Mouse (Mus musculus) lung, embryonic 14.5 days (tissue): Measurements from ENCODE around the gene Adamts2. TPM values are rescaled to one million over a fixed set of nuclear protein-coding genes. Genes with fewer than 3 reads are reported as not detected.

ENCODE experiments used
- ATAC-seq: fragments of 200-750 bp; cut with Nextera tagmentation; 2 replicates; pipeline ENCODE4 v1.8.0; 2017; ENCODE audit warnings: mild to moderate bottlenecking, moderate TSS enrichment, moderate library complexity; ENCODE audit not compliant: insufficient read depth
- DNase-seq: peaks from one replicate; pipeline ENCODE4 v3.0.0-alpha.2; 2015
- H3K27ac ChIP-seq: fragments of 300-500 bp; sonication (generic); 2 replicates; pipeline ENCODE4 v1.5.1; 2014; ENCODE audit warnings: low read depth, mild to moderate bottlenecking, moderate library complexity
- H3K27me3 ChIP-seq: fragments of 300-500 bp; sonication (generic); 2 replicates; pipeline ENCODE4 v1.6.1; 2014; ENCODE audit warnings: low read length, control low read depth; ENCODE audit not compliant: insufficient read depth
- H3K36me3 ChIP-seq: fragments of 300-500 bp; sonication (generic); 2 replicates; pipeline ENCODE4 v1.6.1; 2014; ENCODE audit warnings: control low read depth; ENCODE audit not compliant: insufficient read depth
- H3K4me1 ChIP-seq: fragments of 300-500 bp; sonication (generic); 2 replicates; pipeline ENCODE4 v1.6.1; 2014; ENCODE audit warnings: antibody characterized with exemption, control low read depth; ENCODE audit not compliant: insufficient read depth
- H3K4me2 ChIP-seq: fragments of 300-500 bp; sonication (generic); 2 replicates; pipeline ENCODE4 v1.6.1; 2014; ENCODE audit warnings: mild to moderate bottlenecking
- H3K4me3 ChIP-seq: fragments of 300-500 bp; sonication (generic); 2 replicates; pipeline ENCODE4 v1.5.1; 2014; ENCODE audit warnings: low read depth, low read length
- H3K9ac ChIP-seq: fragments of 300-500 bp; sonication (generic); 2 replicates; pipeline ENCODE4 v1.6.1; 2014
- H3K9me3 ChIP-seq: fragments of 300-500 bp; sonication (generic); 2 replicates; pipeline ENCODE4 v1.6.1; 2016; ENCODE audit warnings: low read depth, low read length, control low read depth
- CTCF ChIP-seq: IDR thresholded peaks from 2 replicates; pipeline ENCODE4 v1.5.1; 2016; ENCODE audit warnings: antibody characterized with exemption, low read depth
- WGBS: fragments of 180-500 bp; shearing (Covaris S2); extraction: QIAGEN DNeasy Blood & Tissue Kit; methylation state at CpG from one replicate; pipeline ENCODE4 v1.1.7; 2014; 5-methylcytosine and 5-hydroxymethylcytosine counted together
- polyA plus RNA-seq: library from polyadenylated mRNA; unstranded; fragments of >200 nt; fragmentation: Nextera tagmentation; extraction: Ambion mirVana; gene quantifications from 2 replicates; pipeline ENCODE4 v1.2.1, GENCODE M21; 2014

Gene Adamts2
- polyA plus RNA-seq, 1 experiment from 2014 or later: 10.9 TPM

- no peak for ATAC-seq
- Histone ChIP-seq H3K4me2 (0 out of 2 replicates have a peak overlapping the region, but pooled peaks have one; percentile 13), H3K4me1 (peaks cover 33% of the 10 kb centered on the region), H3K9ac (no peak overlapping the region), H3K27ac (peak overlapping the region; percentile 75), H3K9me3 (no peaks in the 10 kb centered on the region), H3K27me3 (no peaks in the 10 kb centered on the region), H3K36me3 (no peaks in the 10 kb centered on the region), H3K4me3 (no peak overlapping the region)
- WGBS: 75% methylated on average over 3 of the region's 3 CpGs
- no peak for DNase-seq
- no peak for TF ChIP-seq CTCF
Measured at GRCm38 (mm10) chr11:50623806-50624205, 21.9 kb downstream of the Adamts2 start.

- peak; percentile 54 for ATAC-seq
- H3K27ac ChIP-seq: peak overlapping the region; percentile 75
Measured at GRCm38 (mm10) chr11:50624239-50624638, 22.4 kb downstream of the Adamts2 start.

GRCm38 (mm10) chr11:50624720-50625119 lies 22.8 kb downstream of the Adamts2 start:
- Histone ChIP-seq H3K4me1 (peaks cover 33% of the 10 kb centered on the region), H3K9me3 (no peaks in the 10 kb centered on the region), H3K27ac (peak overlapping the region; percentile 75), H3K4me2 (peak overlapping the region; percentile 13; the same call in 1 of the 2 replicates), H3K27me3 (no peaks in the 10 kb centered on the region), H3K36me3 (no peaks in the 10 kb centered on the region), H3K4me3 (no peak overlapping the region), H3K9ac (no peak overlapping the region)
- TF ChIP-seq CTCF: no peak
- DNase-seq (peak; percentile 70), ATAC-seq (peak; percentile 59)
- WGBS: 38% methylated on average over 5 of the region's 5 CpGs

More at GRCm38 (mm10) chr11:50624239-50624638, 22.4 kb downstream of the Adamts2 start:
- no peak overlapping the region for H3K9ac ChIP-seq
- 27% methylated on average over 2 of the region's 2 CpGs for WGBS
- H3K36me3 ChIP-seq: no peaks in the 10 kb centered on the region
- TF ChIP-seq CTCF: peak; percentile 59
- no peaks in the 10 kb centered on the region for H3K27me3 ChIP-seq
- H3K9me3 ChIP-seq: no peaks in the 10 kb centered on the region
- H3K4me1 ChIP-seq: peaks cover 33% of the 10 kb centered on the region
- no peak overlapping the region for H3K4me3 ChIP-seq
- peak; percentile 85 for DNase-seq
- peak overlapping the region; percentile 13; the same call in 1 of the 2 replicates for H3K4me2 ChIP-seq

GRCm38 (mm10) chr11:50628915-50629314 lies 27.0 kb downstream of the Adamts2 start:
- H3K27ac ChIP-seq: no peak overlapping the region
- no peaks in the 10 kb centered on the region for H3K9me3 ChIP-seq
- peaks cover 25% of the 10 kb centered on the region for H3K4me1 ChIP-seq
- H3K4me2 ChIP-seq: no peak overlapping the region
- H3K36me3 ChIP-seq: no peaks in the 10 kb centered on the region
- DNase-seq (no peak), ATAC-seq (no peak)
- no peak for TF ChIP-seq CTCF
- H3K9ac ChIP-seq: no peak overlapping the region
- no peaks in the 10 kb centered on the region for H3K27me3 ChIP-seq
- WGBS: 38% methylated on average over 3 of the region's 3 CpGs
- no peak overlapping the region for H3K4me3 ChIP-seq

DNA sequence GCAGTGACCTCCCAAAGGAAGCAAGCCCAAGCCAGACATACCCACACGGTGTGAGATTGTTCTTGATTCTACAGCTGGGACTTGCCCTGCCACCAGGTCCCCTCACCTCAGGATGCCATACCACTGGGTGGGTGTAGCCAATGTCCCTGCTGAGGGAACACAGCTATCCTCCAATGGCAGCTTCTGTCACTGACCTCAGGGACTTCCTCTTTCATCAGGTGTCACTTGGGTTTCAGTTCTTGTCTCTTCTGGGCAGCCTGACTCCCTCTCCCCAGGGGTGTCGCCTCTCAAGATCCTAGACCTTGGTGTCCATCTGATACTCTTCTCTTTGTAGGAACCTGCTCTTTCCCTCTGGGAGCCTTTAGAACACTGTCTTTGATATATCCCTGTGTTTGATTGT lies 28.6 kb downstream of the Adamts2 start:
- no peak overlapping the region for H3K4me2 ChIP-seq
- 76% methylated on average over 2 of the region's 2 CpGs for WGBS
- ATAC-seq (no peak), DNase-seq (no peak)
- H3K36me3 ChIP-seq: no peaks in the 10 kb centered on the region
- no peak overlapping the region for H3K27ac ChIP-seq
- no peak overlapping the region for H3K9ac ChIP-seq
- H3K27me3 ChIP-seq: no peaks in the 10 kb centered on the region
- no peaks in the 10 kb centered on the region for H3K9me3 ChIP-seq
- H3K4me1 ChIP-seq: peaks cover 27% of the 10 kb centered on the region
- H3K4me3 ChIP-seq: no peak overlapping the region
- no peak for TF ChIP-seq CTCF

GRCm38 (mm10) chr11:50632270-50632669 lies 30.4 kb downstream of the Adamts2 start:
- H3K27me3 ChIP-seq: no peaks in the 10 kb centered on the region
- 0 out of 2 replicates have a peak overlapping the region, but pooled peaks have one; percentile 4 for H3K4me2 ChIP-seq
- 16% methylated on average over 4 of the region's 4 CpGs for WGBS
- DNase-seq (peak; percentile 90), ATAC-seq (peak; percentile 79)
- H3K36me3 ChIP-seq: no peaks in the 10 kb centered on the region
- peaks cover 36% of the 10 kb centered on the region for H3K4me1 ChIP-seq
- no peak for TF ChIP-seq CTCF
- no peaks in the 10 kb centered on the region for H3K9me3 ChIP-seq
- H3K9ac ChIP-seq: no peak overlapping the region
- H3K4me3 ChIP-seq: no peak overlapping the region
- peak overlapping the region; percentile 76 for H3K27ac ChIP-seq

DNA sequence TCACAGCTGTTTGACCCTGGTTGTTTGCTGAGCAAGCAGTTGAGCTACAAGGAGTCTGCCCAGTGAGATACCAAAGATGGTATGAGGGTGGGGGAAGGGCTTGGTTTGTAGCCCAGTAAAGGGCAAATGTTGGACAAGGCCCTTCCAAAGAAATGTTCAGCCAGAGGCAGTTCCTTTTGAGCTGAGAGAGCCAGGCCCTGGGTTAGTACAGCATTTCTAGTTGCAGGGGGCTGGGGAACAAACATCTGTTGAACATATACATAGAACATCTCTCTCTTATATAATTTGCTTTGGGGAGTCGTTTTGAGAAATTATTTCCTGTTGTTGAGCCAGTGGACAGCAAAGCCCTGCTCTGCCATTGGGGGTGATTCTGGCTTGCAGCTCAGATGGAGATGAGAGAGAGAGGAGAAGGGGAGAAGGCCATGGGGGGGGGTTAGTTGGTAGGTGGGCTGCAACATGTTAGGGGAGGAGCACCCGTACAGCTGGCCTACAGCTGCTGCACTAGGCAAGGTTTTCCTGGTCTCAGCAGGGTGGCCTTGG lies 33.2 kb downstream of the Adamts2 start:
- peak overlapping the region; percentile 89 for H3K27ac ChIP-seq
- H3K27me3 ChIP-seq: no peaks in the 10 kb centered on the region
- H3K4me3 ChIP-seq: no peak overlapping the region
- H3K9ac ChIP-seq: no peak overlapping the region
- DNase-seq (peak; percentile 80), ATAC-seq (peak; percentile 70)
- WGBS: 30% methylated on average over 2 of the region's 2 CpGs
- no peaks in the 10 kb centered on the region for H3K36me3 ChIP-seq
- peaks cover 36% of the 10 kb centered on the region for H3K4me1 ChIP-seq
- 0 out of 2 replicates have a peak, but pooled peaks have one; percentile 2 for TF ChIP-seq CTCF
- H3K9me3 ChIP-seq: no peaks in the 10 kb centered on the region
- no peak overlapping the region for H3K4me2 ChIP-seq

GRCm38 (mm10) chr11:50637026-50637425 lies 35.1 kb downstream of the Adamts2 start:
- H3K36me3 ChIP-seq: no peaks in the 10 kb centered on the region
- no peaks in the 10 kb centered on the region for H3K27me3 ChIP-seq
- no peak overlapping the region for H3K4me2 ChIP-seq
- H3K9ac ChIP-seq: no peak overlapping the region
- 84% methylated on average over 11 of the region's 11 CpGs for WGBS
- H3K9me3 ChIP-seq: no peaks in the 10 kb centered on the region
- H3K27ac ChIP-seq: no peak overlapping the region
- DNase-seq (no peak), ATAC-seq (no peak)
- no peak for TF ChIP-seq CTCF
- H3K4me3 ChIP-seq: no peak overlapping the region
- H3K4me1 ChIP-seq: peaks cover 29% of the 10 kb centered on the region
